Mouse (Mus musculus): ENCODE measurements at regions not wholly inside any gene's neighbourhood (a gene's known extent, or its start where the extent isn't known, plus 50 kb on each side); places are given as distances from the start of the nearest gene placed in this dataset.

DNA sequence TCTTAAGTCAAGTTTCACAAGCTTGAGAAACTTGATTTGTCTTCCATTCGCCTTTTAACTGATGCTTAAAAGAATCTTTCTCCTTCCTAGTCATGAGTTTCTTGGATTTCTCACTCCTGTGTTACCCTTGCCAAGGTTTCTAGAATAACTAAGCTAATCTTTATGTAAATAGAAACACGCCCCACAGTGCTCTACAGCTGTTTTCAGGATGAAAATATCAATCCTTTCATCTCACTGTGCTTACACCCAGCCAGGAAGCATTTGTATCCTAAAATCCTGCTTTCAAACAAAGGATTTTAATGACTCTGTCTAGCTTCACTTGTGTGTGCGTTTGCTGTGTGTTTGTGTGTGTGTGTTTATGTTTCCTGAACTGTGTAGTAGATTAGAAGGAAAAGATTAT, 119.5 kb upstream of the Hcn1 start:
- no peaks in the 10 kb centered on the region for H3K4me1 ChIP-seq (ENCODE audit: insufficient read depth, low read length)
- ATAC-seq (ENCODE audit: low FRiP score) (no peak), DNase-seq (ENCODE audit: low spot score) (no peak)
- no peaks in the 10 kb centered on the region for H3K9me3 ChIP-seq (ENCODE audit: low read length)
- no peaks in the 10 kb centered on the region for H3K27me3 ChIP-seq (ENCODE audit: insufficient read depth, low read length)
- no peak overlapping the region for H3K4me2 ChIP-seq (ENCODE audit: low read depth, low read length, poor library complexity, severe bottlenecking)
- TF ChIP-seq CTCF (IDR thresholded peaks at IDR 0.05): no peak
- WGBS: 45% methylated on average over 3 of the region's 3 CpGs
- no peak overlapping the region for H3K9ac ChIP-seq (replicated peaks; ENCODE audit: low read length, poor library complexity, severe bottlenecking)
- H3K4me3 ChIP-seq (ENCODE audit: low read depth, low read length): no peak overlapping the region
- no peaks in the 10 kb centered on the region for H3K36me3 ChIP-seq (ENCODE audit: insufficient read depth, low read length)
- H3K27ac ChIP-seq (ENCODE audit: low read depth, low read length): no peak overlapping the region

DNA sequence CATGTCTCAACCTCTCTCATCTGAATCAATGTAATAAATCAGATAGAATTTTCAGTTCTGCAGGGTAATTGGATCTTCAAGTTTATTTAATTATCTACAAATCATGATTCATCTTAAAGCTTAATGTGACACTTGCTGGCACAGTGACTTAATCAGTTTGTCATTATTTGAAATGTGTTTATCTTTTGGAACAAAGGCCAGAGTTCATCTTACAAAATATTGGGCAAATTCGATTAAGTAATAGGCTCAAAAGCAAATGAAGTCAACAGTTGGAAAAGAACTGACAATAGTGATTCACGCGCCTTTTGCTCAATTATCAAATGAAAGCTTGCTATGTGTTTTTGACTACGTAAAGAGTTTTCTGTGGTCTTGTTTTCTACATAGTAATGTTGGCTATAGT, 93.4 kb upstream of the Hcn1 start:
- Histone ChIP-seq H3K4me1 (ENCODE audit: insufficient read depth, low read length) (no peaks in the 10 kb centered on the region), H3K4me3 (ENCODE audit: low read depth, low read length) (no peak overlapping the region), H3K9ac (replicated peaks; ENCODE audit: low read length, poor library complexity, severe bottlenecking) (no peak overlapping the region), H3K36me3 (ENCODE audit: insufficient read depth, low read length) (no peaks in the 10 kb centered on the region), H3K4me2 (ENCODE audit: low read depth, low read length, poor library complexity, severe bottlenecking) (no peak overlapping the region), H3K27me3 (ENCODE audit: insufficient read depth, low read length) (no peaks in the 10 kb centered on the region), H3K9me3 (ENCODE audit: low read length) (no peaks in the 10 kb centered on the region), H3K27ac (ENCODE audit: low read depth, low read length) (no peak overlapping the region)
- no peak for ATAC-seq (ENCODE audit: low FRiP score)
- no peak for DNase-seq (ENCODE audit: low spot score)
- 91% methylated on average over 4 of the region's 4 CpGs for WGBS
- TF ChIP-seq CTCF (IDR thresholded peaks at IDR 0.05): no peak

DNA sequence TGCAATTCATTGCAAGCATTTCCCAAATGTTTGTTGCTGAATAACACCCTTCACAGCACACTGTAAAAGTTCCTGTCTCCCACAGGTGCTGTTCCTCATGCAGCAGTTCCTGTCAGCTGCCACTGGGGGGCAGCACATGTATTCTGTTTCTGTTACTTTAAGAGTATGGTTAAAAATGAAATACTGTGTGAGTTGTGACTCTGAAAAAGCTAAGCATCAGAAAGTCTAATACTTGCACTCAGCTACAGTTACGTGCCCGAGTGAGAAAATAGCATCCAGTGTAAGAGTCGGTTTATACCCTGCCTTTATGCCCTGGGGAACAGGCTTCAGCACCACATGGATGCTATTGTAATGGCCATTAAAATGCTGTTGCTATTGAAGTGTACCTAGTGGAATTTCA, 52.0 kb upstream of the Hcn1 start:
- Histone ChIP-seq H3K27me3 (ENCODE audit: insufficient read depth, low read length) (no peaks in the 10 kb centered on the region), H3K4me2 (ENCODE audit: low read depth, low read length, poor library complexity, severe bottlenecking) (no peak overlapping the region), H3K36me3 (ENCODE audit: insufficient read depth, low read length) (no peaks in the 10 kb centered on the region), H3K27ac (ENCODE audit: low read depth, low read length) (no peak overlapping the region), H3K9ac (replicated peaks; ENCODE audit: low read length, poor library complexity, severe bottlenecking) (no peak overlapping the region), H3K4me1 (ENCODE audit: insufficient read depth, low read length) (no peaks in the 10 kb centered on the region), H3K9me3 (ENCODE audit: low read length) (no peaks in the 10 kb centered on the region), H3K4me3 (ENCODE audit: low read depth, low read length) (no peak overlapping the region)
- peak; percentile 95 for TF ChIP-seq CTCF (IDR thresholded peaks at IDR 0.05)
- 42% methylated on average over 3 of the region's 3 CpGs for WGBS
- peak; percentile 77 for ATAC-seq (ENCODE audit: low FRiP score)
- peak; percentile 82 for DNase-seq (ENCODE audit: low spot score)

Data from midbrain, postnatal 0 days (tissue).